Mouse (Mus musculus): ENCODE results near the gene Lsamp.
"Not testable (repeated sequence)": the region's sequence is repeated elsewhere in the genome, so short reads cannot be mapped to it uniquely, and the experiment has no call there.

Lsamp gene

GRCm38 (mm10) chr16:40491606-40492005 lies 507.4 kb downstream of the Lsamp start:
- DNase-seq (ENCODE audit: low read depth, low spot score) = no peak

DNA sequence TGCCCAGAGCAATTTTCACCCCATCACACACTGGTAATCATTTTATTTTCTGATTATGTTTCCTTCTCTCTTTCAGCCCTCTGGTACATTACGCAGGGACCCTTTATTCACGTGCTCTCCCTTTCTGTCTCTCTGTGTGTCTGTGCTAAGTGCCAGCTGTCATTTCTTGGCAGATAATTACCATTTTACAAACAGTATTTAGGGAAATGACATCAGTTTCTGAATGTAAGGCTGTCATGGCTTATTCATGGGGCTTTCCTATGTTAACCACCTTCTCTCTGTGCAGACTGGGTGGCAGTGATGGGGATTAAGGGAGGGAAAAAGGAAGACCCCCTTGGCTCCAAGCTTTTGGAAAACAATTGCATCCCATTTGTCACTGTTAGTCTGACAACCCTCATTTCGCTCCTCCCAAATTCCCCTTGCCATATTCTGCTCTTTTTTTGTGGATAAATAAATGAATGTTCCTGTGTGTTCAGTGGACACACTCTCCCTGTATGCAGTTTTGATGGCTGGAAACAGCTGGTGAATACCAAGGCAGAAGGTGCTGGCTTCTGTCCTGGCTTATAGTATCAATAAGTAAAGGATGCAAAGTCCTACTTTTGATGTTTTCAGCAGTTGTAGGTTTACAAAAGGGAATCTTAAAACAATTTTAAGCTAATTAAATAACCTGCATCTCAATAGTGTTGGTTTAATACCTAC lies 520.2 kb downstream of the Lsamp start:
- DNase-seq (ENCODE audit: low read depth, low spot score) = no peak

DNA sequence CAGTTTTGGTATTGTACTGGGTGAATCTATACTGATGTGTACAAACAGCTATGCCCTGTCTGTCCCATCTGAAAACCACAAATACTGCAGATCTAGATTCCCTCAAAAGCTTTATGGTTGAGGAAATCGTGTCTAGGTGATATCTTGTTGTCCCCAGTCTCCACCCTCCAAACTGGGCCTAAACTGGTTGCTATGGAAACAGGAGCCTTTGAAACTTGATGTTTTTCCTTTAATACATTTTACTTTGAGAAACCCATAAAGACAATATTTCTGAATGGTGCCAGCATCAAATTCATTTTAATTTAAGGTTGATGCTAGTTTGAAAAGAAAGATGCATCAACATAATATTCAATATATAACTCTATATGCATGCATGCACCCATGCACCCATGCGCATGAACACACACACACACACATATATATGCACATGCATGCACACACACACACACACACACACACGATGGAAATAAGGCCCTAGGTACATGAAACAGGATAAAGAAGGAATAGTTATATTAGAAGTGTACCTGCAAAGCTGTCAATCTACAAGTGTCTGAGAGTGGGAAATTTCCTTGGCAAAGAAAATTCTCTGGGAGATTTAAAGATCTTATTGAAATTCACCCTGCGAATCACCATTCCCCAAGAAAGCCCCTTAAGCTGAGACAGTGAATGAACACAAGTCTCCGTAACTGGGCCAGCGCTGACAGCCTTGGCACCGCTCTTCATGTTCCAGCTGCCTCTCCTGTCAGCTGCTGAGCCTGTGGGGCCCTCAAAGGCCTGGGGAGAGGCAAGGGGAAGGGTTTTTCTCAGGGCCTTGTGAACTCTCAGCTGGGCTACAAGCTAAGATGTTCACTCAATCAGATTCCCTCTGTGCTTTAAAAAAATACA lies 525.2 kb downstream of the Lsamp start:
- DNase-seq (ENCODE audit: low read depth, low spot score) = no peak

DNA sequence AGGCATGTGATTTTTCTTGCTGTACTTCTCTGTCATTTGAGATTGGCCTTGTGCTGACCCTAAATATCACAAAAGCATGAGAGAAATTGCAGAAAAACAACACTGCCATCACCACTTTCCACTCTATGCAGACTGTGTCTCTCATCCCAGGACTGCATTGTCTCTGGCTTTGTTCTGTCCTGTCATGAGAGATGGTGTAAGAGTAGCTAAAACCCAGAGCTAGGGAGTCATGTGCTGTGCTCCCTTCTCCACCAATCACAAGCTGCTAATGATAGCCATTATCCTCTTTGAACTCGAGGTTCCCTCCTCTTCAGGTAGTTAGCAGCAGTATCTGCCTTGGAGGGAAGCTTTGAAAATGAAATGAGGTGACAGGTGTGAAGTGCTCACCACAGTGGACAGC lies 552.6 kb downstream of the Lsamp start:
- no peak for DNase-seq (ENCODE audit: low read depth, low spot score)

GRCm38 (mm10) chr16:40549663-40550062 lies 565.5 kb downstream of the Lsamp start:
- no peak for DNase-seq (ENCODE audit: low read depth, low spot score)

GRCm38 (mm10) chr16:40555608-40556007 lies 571.4 kb downstream of the Lsamp start:
- no peak for DNase-seq (ENCODE audit: low read depth, low spot score)

- DNase-seq (ENCODE audit: low read depth, low spot score) = no peak
Measured at GRCm38 (mm10) chr16:40557680-40558249, 573.6 kb downstream of the Lsamp start.

DNA sequence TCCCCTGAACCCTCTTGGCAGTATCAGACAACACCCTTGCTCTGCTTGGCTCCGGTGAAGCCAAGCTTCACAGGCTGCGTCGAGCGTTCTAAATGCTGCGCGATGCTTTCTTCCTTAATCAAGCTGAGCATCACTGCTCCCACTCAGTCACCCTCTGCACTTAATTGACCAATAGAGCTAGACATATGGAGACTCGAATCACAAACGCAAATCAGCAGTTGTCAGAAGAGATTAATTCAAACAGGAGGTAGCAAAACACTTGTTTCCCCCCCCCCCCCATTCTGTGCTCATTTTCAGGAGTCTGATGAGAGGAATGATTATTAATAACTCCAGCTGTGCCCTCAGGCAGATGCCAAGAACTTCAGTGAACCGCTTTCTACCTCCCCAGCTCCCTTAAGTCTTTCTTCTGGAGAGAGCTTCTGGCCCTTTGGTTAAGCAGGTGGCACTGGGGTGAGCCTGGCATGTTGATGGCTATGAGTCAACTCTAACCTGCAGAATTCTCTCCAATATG lies 583.3 kb downstream of the Lsamp start:
- no peak for DNase-seq (ENCODE audit: low read depth, low spot score)

- DNase-seq (ENCODE audit: low read depth, low spot score) = no peak
Measured at GRCm38 (mm10) chr16:40572085-40572745, 588.1 kb downstream of the Lsamp start.

DNA sequence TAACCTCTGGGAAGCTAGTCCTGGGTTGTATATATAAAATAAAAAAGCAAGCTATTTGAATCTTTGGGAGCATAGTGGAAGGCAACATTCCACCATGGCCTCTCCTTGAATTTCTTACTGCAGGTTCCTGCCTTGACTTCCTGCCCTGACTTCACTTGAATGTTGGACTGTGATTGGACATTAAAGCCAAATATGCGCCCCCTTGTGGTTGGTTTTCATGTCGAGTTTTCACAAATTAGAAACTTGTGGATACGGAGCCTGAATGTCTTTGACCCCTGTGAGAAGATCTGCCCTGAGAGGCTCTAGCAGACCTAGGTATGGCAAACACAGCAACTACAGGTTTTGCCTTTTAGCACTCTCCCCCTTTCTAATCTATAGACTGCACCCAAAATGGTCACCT lies 597.9 kb downstream of the Lsamp start:
- no peak for DNase-seq (ENCODE audit: low read depth, low spot score)

DNA sequence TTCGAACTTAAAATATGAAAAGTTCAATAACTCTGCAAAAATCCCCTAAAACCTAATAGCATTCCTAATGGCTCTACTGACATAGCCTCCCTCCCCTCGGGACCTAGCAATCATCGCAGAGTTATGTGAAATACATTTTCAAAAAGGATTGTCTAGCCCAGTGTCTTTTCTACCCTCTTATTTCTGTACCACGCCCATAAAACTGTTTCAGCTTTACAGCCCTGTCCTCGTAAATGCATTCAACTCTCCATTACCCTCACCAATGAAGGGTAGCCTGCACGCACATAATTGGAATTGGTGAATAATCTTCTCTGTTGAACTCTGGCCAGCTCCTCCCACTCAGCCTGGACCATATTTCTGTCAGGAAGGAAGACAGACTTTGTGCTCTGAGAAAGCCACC lies 609.0 kb downstream of the Lsamp start:
- no peak for DNase-seq (ENCODE audit: low read depth, low spot score)

- DNase-seq (ENCODE audit: low read depth, low spot score) = no peak
Measured at GRCm38 (mm10) chr16:40601431-40602387, 617.5 kb downstream of the Lsamp start.

DNA sequence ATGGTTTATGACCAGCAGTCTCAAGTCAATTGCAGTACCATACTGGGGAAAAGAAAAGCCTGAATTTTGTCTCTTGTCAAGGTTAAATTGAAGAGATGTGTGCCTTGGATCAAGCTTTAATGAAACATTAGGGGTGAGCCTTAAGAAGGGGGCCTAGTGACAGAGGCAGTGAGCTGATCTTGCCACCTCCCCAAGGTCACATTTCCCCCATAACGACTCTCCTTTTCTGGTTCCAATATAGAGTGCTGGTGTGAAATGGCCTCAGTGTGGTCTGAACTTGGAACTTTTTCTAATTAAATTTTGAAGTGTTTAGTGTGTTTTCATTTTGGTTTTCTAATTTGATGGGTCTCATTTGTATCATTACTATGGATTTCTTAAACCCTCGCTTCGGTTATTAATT lies 623.3 kb downstream of the Lsamp start:
- no peak for DNase-seq (ENCODE audit: low read depth, low spot score)

- DNase-seq (ENCODE audit: low read depth, low spot score) = not testable (repeated sequence)
Measured at GRCm38 (mm10) chr16:40616697-40617096, 632.5 kb downstream of the Lsamp start.

- not testable (repeated sequence) for DNase-seq (ENCODE audit: low read depth, low spot score)
Measured at GRCm38 (mm10) chr16:40621086-40621485, 636.9 kb downstream of the Lsamp start.

GRCm38 (mm10) chr16:40627159-40627558 lies 643.0 kb downstream of the Lsamp start:
- no peak for DNase-seq (ENCODE audit: low read depth, low spot score)

- no peak for DNase-seq (ENCODE audit: low read depth, low spot score)
Measured at GRCm38 (mm10) chr16:40639621-40640371, 655.6 kb downstream of the Lsamp start.

DNA sequence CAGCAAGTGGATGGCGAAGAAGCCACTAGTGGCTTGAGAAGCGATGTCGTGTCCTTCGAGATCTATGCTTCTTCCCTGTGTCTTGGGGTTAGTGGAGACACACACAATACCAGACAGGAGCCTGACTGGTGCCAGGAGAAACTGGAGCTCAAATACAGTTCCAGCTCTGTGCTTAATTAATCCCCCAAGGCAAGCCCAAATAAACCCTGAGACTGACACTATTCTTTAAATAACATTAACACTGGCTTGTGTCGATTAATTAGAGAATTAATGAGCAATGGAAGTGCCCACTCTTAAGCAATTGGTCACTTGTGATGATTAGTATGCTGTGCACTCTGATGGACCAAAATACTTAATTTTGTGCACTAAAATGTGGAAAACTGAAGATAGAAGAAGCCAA lies 668.6 kb downstream of the Lsamp start:
- DNase-seq (ENCODE audit: low read depth, low spot score) = no peak

DNA sequence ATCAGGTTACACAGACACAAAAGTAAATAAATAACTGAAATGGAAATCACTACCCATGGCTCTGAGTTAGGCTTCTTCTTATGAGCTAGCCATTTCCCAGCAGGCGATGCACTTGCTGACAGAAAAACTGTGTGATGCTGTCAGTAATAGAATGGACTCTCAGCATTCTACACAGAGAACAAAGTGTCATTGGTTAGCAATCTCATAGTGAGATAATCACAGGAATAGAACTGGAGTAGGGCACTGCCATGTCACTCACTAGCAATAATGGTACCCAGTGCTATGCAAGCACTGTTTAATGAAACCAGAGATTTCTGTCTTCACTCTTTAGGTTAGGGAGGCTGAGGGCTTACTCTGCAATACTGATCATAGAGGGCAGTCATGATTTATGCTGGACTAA lies 669.3 kb downstream of the Lsamp start:
- no peak for DNase-seq (ENCODE audit: low read depth, low spot score)

GRCm38 (mm10) chr16:40656347-40656746 lies 672.2 kb downstream of the Lsamp start:
- no peak for DNase-seq (ENCODE audit: low read depth, low spot score)
